Mouse (Mus musculus) midbrain, embryonic 14.5 days (tissue): ENCODE measurements around the gene Ptprk. TPM values are rescaled to one million over a fixed set of nuclear protein-coding genes. Genes with fewer than 3 reads are reported as not detected.
A peak's percentile ranks its signal among the peaks of the same experiment; 100 is the strongest.

Source experiments
- ATAC-seq: fragments of 200-750 bp; cut with Nextera tagmentation; 2 replicates; pipeline ENCODE4 v1.8.0; 2017; ENCODE audit warnings: moderate number of reproducible peaks, moderate library complexity; ENCODE audit not compliant: low FRiP score, low TSS enrichment
- DNase-seq: peaks from one replicate; pipeline ENCODE4 v3.0.0-alpha.2; 2015
- H3K27ac ChIP-seq: fragments of 300-500 bp; sonication (generic); replicated peaks from 2 replicates; pipeline ENCODE4 v1.5.1; 2014; ENCODE audit warnings: mild to moderate bottlenecking, low read depth, low read length, moderate library complexity
- H3K27me3 ChIP-seq: fragments of 300-500 bp; sonication (generic); 2 replicates; pipeline ENCODE4 v1.6.1; 2014; ENCODE audit warnings: low read length, control low read depth, mixed read lengths; ENCODE audit not compliant: control insufficient read depth, insufficient read depth
- H3K36me3 ChIP-seq: fragments of 300-500 bp; sonication (generic); 2 replicates; pipeline ENCODE4 v1.6.1; 2014; ENCODE audit warnings: low read length, control low read depth; ENCODE audit not compliant: control insufficient read depth, insufficient read depth
- H3K4me1 ChIP-seq: fragments of 300-500 bp; sonication (generic); 2 replicates; pipeline ENCODE4 v1.6.1; 2014; ENCODE audit warnings: mild to moderate bottlenecking, antibody characterized with exemption, low read length, control low read depth; ENCODE audit not compliant: control insufficient read depth, insufficient read depth
- H3K4me2 ChIP-seq: fragments of 300-500 bp; sonication (generic); 2 replicates; pipeline ENCODE4 v1.6.1; 2014; ENCODE audit warnings: mild to moderate bottlenecking, low read length, moderate library complexity
- H3K4me3 ChIP-seq: fragments of 300-500 bp; sonication (generic); replicated peaks from 2 replicates; pipeline ENCODE4 v1.5.1; 2014; ENCODE audit warnings: low read depth, low read length
- H3K9ac ChIP-seq: fragments of 300-500 bp; sonication (generic); replicated peaks from 2 replicates; pipeline ENCODE4 v1.6.1; 2014; ENCODE audit warnings: mild to moderate bottlenecking, low read length, moderate library complexity
- H3K9me3 ChIP-seq: fragments of 300-500 bp; sonication (generic); 2 replicates; pipeline ENCODE4 v1.6.1; 2016; ENCODE audit warnings: low read length, control low read depth, mixed read lengths; ENCODE audit not compliant: control insufficient read depth
- WGBS: fragments of 180-500 bp; shearing (Covaris S2); extraction: QIAGEN DNeasy Blood & Tissue Kit; methylation state at CpG from one replicate; pipeline ENCODE4 v1.1.7; 2014; 5-methylcytosine and 5-hydroxymethylcytosine counted together
- polyA plus RNA-seq: library from polyadenylated mRNA; unstranded; fragments of >200 nt; fragmentation: Nextera tagmentation; extraction: Ambion mirVana; gene quantifications from 2 replicates; pipeline ENCODE4 v1.2.1, GENCODE M21; 2014

The Ptprk gene
- polyA plus RNA-seq: 26.4 and 26.6 TPM in 2 replicates

- under 1% methylated on average over 76 of the region's 77 CpGs for WGBS
- DNase-seq (peak; percentile 96), ATAC-seq (peak; percentile 96)
- Histone ChIP-seq H3K27ac (peak within 1 kb of the TSS; percentile 90), H3K9ac (peak within 1 kb of the TSS; percentile 79), H3K27me3 (no peaks in the 10 kb centered on the region), H3K36me3 (no peaks in the 10 kb centered on the region), H3K4me2 (peak within 1 kb of the TSS; percentile 88), H3K4me1 (peaks cover 5% of the 10 kb centered on the region; the same call in 1 of the 2 replicates), H3K9me3 (no peaks in the 10 kb centered on the region), H3K4me3 (peak within 1 kb of the TSS; percentile 71)
Measured at GRCm38 (mm10) chr10:28074653-28075451, at the start of gene Ptprk. Gene Ptprk, plus strand, starts transcription at chr10:28074820.

GRCm38 (mm10) chr10:28027791-28028190 lies 46.8 kb upstream of the Ptprk start:
- ATAC-seq (no peak), DNase-seq (no peak)
- Histone ChIP-seq H3K4me3 (no peak overlapping the region), H3K9me3 (no peaks in the 10 kb centered on the region), H3K4me2 (no peak overlapping the region), H3K36me3 (no peaks in the 10 kb centered on the region), H3K27ac (no peak overlapping the region), H3K9ac (no peak overlapping the region), H3K27me3 (no peaks in the 10 kb centered on the region), H3K4me1 (no peaks in the 10 kb centered on the region)
- 81% methylated on average over 2 of the region's 2 CpGs for WGBS

GRCm38 (mm10) chr10:28036456-28036855 lies 38.2 kb upstream of the Ptprk start:
- Histone ChIP-seq H3K27ac (no peak overlapping the region), H3K4me3 (no peak overlapping the region), H3K36me3 (no peaks in the 10 kb centered on the region), H3K9ac (no peak overlapping the region), H3K4me1 (no peaks in the 10 kb centered on the region), H3K4me2 (no peak overlapping the region), H3K27me3 (no peaks in the 10 kb centered on the region), H3K9me3 (no peaks in the 10 kb centered on the region)
- DNase-seq (no peak), ATAC-seq (no peak)
- WGBS: 88% methylated on average over 1 of the region's 1 CpGs

GRCm38 (mm10) chr10:28054764-28055163 lies 19.9 kb upstream of the Ptprk start:
- ATAC-seq (no peak), DNase-seq (no peak)
- Histone ChIP-seq H3K27ac (no peak overlapping the region), H3K9me3 (no peaks in the 10 kb centered on the region), H3K9ac (no peak overlapping the region), H3K27me3 (no peaks in the 10 kb centered on the region), H3K36me3 (no peaks in the 10 kb centered on the region), H3K4me3 (no peak overlapping the region), H3K4me2 (no peak overlapping the region), H3K4me1 (no peaks in the 10 kb centered on the region)
- WGBS: 76% methylated on average over 4 of the region's 4 CpGs

- Histone ChIP-seq H3K4me3 (no peak overlapping the region), H3K4me2 (no peak overlapping the region), H3K36me3 (no peaks in the 10 kb centered on the region), H3K4me1 (no peaks in the 10 kb centered on the region), H3K9me3 (no peaks in the 10 kb centered on the region), H3K9ac (no peak overlapping the region), H3K27me3 (no peaks in the 10 kb centered on the region), H3K27ac (no peak overlapping the region)
- DNase-seq (no peak), ATAC-seq (no peak)
- WGBS: 69% methylated on average over 1 of the region's 1 CpGs
Measured at GRCm38 (mm10) chr10:28059222-28059621, 15.4 kb upstream of the Ptprk start.

GRCm38 (mm10) chr10:28067997-28068396 lies 6.6 kb upstream of the Ptprk start:
- H3K27ac ChIP-seq: no peak overlapping the region

GRCm38 (mm10) chr10:28073991-28074652 lies 498 bp upstream of the Ptprk start:
- Histone ChIP-seq H3K27me3 (no peaks in the 10 kb centered on the region), H3K27ac (peak overlapping the region; percentile 90), H3K4me2 (peak overlapping the region; percentile 88), H3K9ac (peak overlapping the region; percentile 79), H3K9me3 (no peaks in the 10 kb centered on the region), H3K4me1 (peaks cover 5% of the 10 kb centered on the region; the same call in 1 of the 2 replicates), H3K36me3 (no peaks in the 10 kb centered on the region), H3K4me3 (peak overlapping the region; percentile 71)
- ATAC-seq: peak; percentile 3; the same call in 1 of the 2 replicates
- WGBS: under 1% methylated on average over 26 of the region's 26 CpGs
- peak; percentile 70 for DNase-seq

More at GRCm38 (mm10) chr10:28067997-28068396, 6.6 kb upstream of the Ptprk start:
- DNase-seq (no peak), ATAC-seq (no peak)
- Histone ChIP-seq H3K4me3 (no peak overlapping the region), H3K9ac (no peak overlapping the region), H3K4me2 (no peak overlapping the region), H3K27me3 (no peaks in the 10 kb centered on the region), H3K36me3 (no peaks in the 10 kb centered on the region), H3K4me1 (no peaks in the 10 kb centered on the region), H3K9me3 (no peaks in the 10 kb centered on the region)
- WGBS: 91% methylated on average over 5 of the region's 5 CpGs

GRCm38 (mm10) chr10:28075491-28076035 lies 943 bp downstream of the Ptprk start:
- ATAC-seq (no peak), DNase-seq (peak; percentile 63)
- H3K36me3 ChIP-seq: no peaks in the 10 kb centered on the region
- H3K27me3 ChIP-seq: no peaks in the 10 kb centered on the region
- H3K4me2 ChIP-seq: peak overlapping the region; percentile 88
- H3K9ac ChIP-seq: peak overlapping the region; percentile 79
- under 1% methylated on average over 22 of the region's 22 CpGs for WGBS
- H3K4me1 ChIP-seq: peaks cover 5% of the 10 kb centered on the region; the same call in 1 of the 2 replicates
- peak overlapping the region; percentile 90 for H3K27ac ChIP-seq
- H3K4me3 ChIP-seq: peak overlapping the region; percentile 71
- H3K9me3 ChIP-seq: no peaks in the 10 kb centered on the region
